Mouse (Mus musculus): Measurements from ENCODE around the gene Ephb2. TPM values are rescaled to one million over a fixed set of nuclear protein-coding genes. Genes with fewer than 3 reads are reported as not detected.

Gene Ephb2
- total and polyA plus RNA-seq, 3 experiments, result 0.08 TPM; not detected in 2

GRCm38 (mm10) chr4:136786453-136787276, 49.1 kb downstream of the Ephb2 start (continued):
- TF ChIP-seq MAFK (IDR thresholded peaks at IDR 0.05; ENCODE audit: insufficient replicate concordance, low read length) (no peak), MXI1 (IDR thresholded peaks at IDR 0.05; ENCODE audit: low read depth, low read length) (no peak), CHD1 (IDR thresholded peaks at IDR 0.05; ENCODE audit: low read depth, low read length) (no peak), CTCF (conservative IDR thresholded peaks at IDR 0.05 in 1 of 2, IDR thresholded peaks at IDR 0.05 in 1 of 2; ENCODE audit: low read depth in 2 of 2, low read length in 2 of 2) (no peak), BHLHE40 (IDR thresholded peaks at IDR 0.05; ENCODE audit: low read depth, low read length) (no peak)

- no peak overlapping the region for H3K27ac ChIP-seq (ENCODE audit: insufficient read depth, low read depth)
- no peak overlapping the region for H3K4me3 ChIP-seq (replicated peaks in 1 of 3; ENCODE audit: low read depth in 2 of 3, low read length in 2 of 3, poor library complexity in 1 of 3)
- in situ Hi-C loops (cut with MboI; ENCODE audit: low pct_ligation_motif_present, low pct_unique_long_range_greater_than_20kb, low sequenced_read_pairs), result no loop called here
- H3K36me3 ChIP-seq (replicated peaks in 1 of 2; ENCODE audit: control insufficient read depth in 1 of 2, insufficient read depth in 1 of 2, low read length in 1 of 2), result no peaks in the 10 kb centered on the region
- no peaks in the 10 kb centered on the region for H3K79me2 ChIP-seq (replicated peaks; ENCODE audit: control insufficient read depth, extremely low read depth, insufficient read depth, poor library complexity, severe bottlenecking)
- DNase-seq (ENCODE audit: extremely low read depth), result no peak
- no peak overlapping the region for H3K9ac ChIP-seq (ENCODE audit: insufficient read depth, low read depth)
- dilution Hi-C loops (cut with MboI; ENCODE audit: extremely low pct_ligation_motif_present, extremely low pct_unique_long_range_greater_than_20kb, low sequenced_read_pairs), result no loop called here
- peaks cover 31% of the 10 kb centered on the region for H3K27me3 ChIP-seq (replicated peaks)
- TF ChIP-seq IRF4 (IDR thresholded peaks at IDR 0.05; ENCODE audit: low read depth, low read length) (no peak), JUND (conservative IDR thresholded peaks at IDR 0.05; ENCODE audit: low read depth, low read length) (no peak), MAX (IDR thresholded peaks at IDR 0.05; ENCODE audit: low read length) (no peak), TCF12 (IDR thresholded peaks at IDR 0.05; ENCODE audit: low read depth, low read length) (no peak), MAZ (IDR thresholded peaks at IDR 0.05; ENCODE audit: low read depth, low read length) (no peak), CHD2 (IDR thresholded peaks at IDR 0.05; ENCODE audit: low read length) (no peak), ZKSCAN1 (IDR thresholded peaks at IDR 0.05; ENCODE audit: borderline replicate concordance, low read depth, low read length) (no peak), TBP (conservative IDR thresholded peaks at IDR 0.05; ENCODE audit: low read depth, low read length) (no peak), E2F4 (IDR thresholded peaks at IDR 0.05; ENCODE audit: insufficient replicate concordance, low read depth, low read length) (no peak), ZC3H11A (IDR thresholded peaks at IDR 0.05; ENCODE audit: low read depth, low read length) (no peak), MAFK (IDR thresholded peaks at IDR 0.05; ENCODE audit: insufficient replicate concordance, low read length) (no peak), GABPA (IDR thresholded peaks at IDR 0.05; ENCODE audit: insufficient replicate concordance, low read depth, low read length) (no peak)
- no peaks in the 10 kb centered on the region for H3K4me1 ChIP-seq (ENCODE audit: control insufficient read depth in 1 of 2, insufficient read depth in 2 of 2)
- no peak overlapping the region for H3K4me2 ChIP-seq (ENCODE audit: insufficient read depth, low read depth, poor library complexity, severe bottlenecking)
- H3K9me3 ChIP-seq (replicated peaks; ENCODE audit: low read length), result no peaks in the 10 kb centered on the region
Measured at GRCm38 (mm10) chr4:136783552-136784150, 52.1 kb downstream of the Ephb2 start.

GRCm38 (mm10) chr4:136782579-136782925, 53.2 kb downstream of the Ephb2 start:
- H3K27me3 ChIP-seq (replicated peaks), result peaks cover 37% of the 10 kb centered on the region
- in situ Hi-C loops (cut with MboI; ENCODE audit: low pct_ligation_motif_present, low pct_unique_long_range_greater_than_20kb, low sequenced_read_pairs) (no loop called here), dilution Hi-C loops (cut with MboI; ENCODE audit: extremely low pct_ligation_motif_present, extremely low pct_unique_long_range_greater_than_20kb, low sequenced_read_pairs) (no loop called here)
- TF ChIP-seq HCFC1 (IDR thresholded peaks at IDR 0.05; ENCODE audit: low read depth, low read length) (no peak), USF2 (conservative IDR thresholded peaks at IDR 0.05; ENCODE audit: low read depth, low read length) (no peak)
- H3K27ac ChIP-seq (ENCODE audit: insufficient read depth, low read depth), result no peak overlapping the region
- no peaks in the 10 kb centered on the region for H3K36me3 ChIP-seq (replicated peaks in 1 of 2; ENCODE audit: control insufficient read depth in 1 of 2, insufficient read depth in 1 of 2, low read length in 1 of 2)
- H3K9ac ChIP-seq (ENCODE audit: insufficient read depth, low read depth), result no peak overlapping the region
- H3K9me3 ChIP-seq (replicated peaks; ENCODE audit: low read length), result no peaks in the 10 kb centered on the region
- H3K4me3 ChIP-seq (replicated peaks in 1 of 3; ENCODE audit: low read depth in 2 of 3, low read length in 2 of 3, poor library complexity in 1 of 3), result no peak overlapping the region
- H3K79me2 ChIP-seq (replicated peaks; ENCODE audit: control insufficient read depth, extremely low read depth, insufficient read depth, poor library complexity, severe bottlenecking), result no peaks in the 10 kb centered on the region
- no peaks in the 10 kb centered on the region for H3K4me1 ChIP-seq (ENCODE audit: control insufficient read depth in 1 of 2, insufficient read depth in 2 of 2)
- H3K4me2 ChIP-seq (ENCODE audit: insufficient read depth, low read depth, poor library complexity, severe bottlenecking), result no peak overlapping the region
- DNase-seq (ENCODE audit: extremely low read depth), result no peak
